ENCODE assay signal across 9 mouse cellular contexts in genomic region chr11:120307566-120308430, GRCm38 (mm10). TPM values are rescaled to one million over a fixed set of nuclear protein-coding genes. Genes with fewer than 3 reads are reported as not detected.
DNase-seq lines count a peak whose midpoint lies in the region; ATAC-seq and TF ChIP-seq lines count a peak whose summit lies in the region.
"Had no signal": no experiment of that assay in that cellular context is flagged by ENCODE, and none has a peak within 500 bp of the region (broad histone marks: within the 10 kb centered on the region; RNA-seq: fewer than 3 reads in every experiment).

No protein-coding gene starts in this region.

- peaks cover 16 to 21% of the 10 kb centered on the region in 2 experiments for H3K4me1 ChIP-seq in CH12.LX (ENCODE audit: control insufficient read depth in 1 of 2, insufficient read depth in 2 of 2)
- peaks cover 54% of the 10 kb centered on the region for H3K4me1 ChIP-seq in forebrain, embryonic 15.5 days
- H3K4me1 ChIP-seq in lung, embryonic 15.5 days: peaks cover 64% of the 10 kb centered on the region

- no peak overlapping the region for H3K4me3 ChIP-seq in CH12.LX (replicated peaks in 1 of 3; ENCODE audit: low read depth in 2 of 3, low read length in 2 of 3, poor library complexity in 1 of 3)
- H3K4me3 ChIP-seq in forebrain, embryonic 15.5 days: no peak overlapping the region
- H3K4me3 ChIP-seq in layer of hippocampus, adult 2 months: no peak overlapping the region
- H3K4me3 ChIP-seq in lung, embryonic 15.5 days: no peak overlapping the region

- no peak for ATAC-seq in forebrain, embryonic 15.5 days (replicated peaks)
- no peak for ATAC-seq in lung, embryonic 15.5 days (ENCODE audit: borderline replicate concordance, extremely low read depth, low FRiP score, low TSS enrichment)

- no peaks in the 10 kb centered on the region for H3K36me3 ChIP-seq in CH12.LX (replicated peaks in 1 of 2; ENCODE audit: control insufficient read depth in 1 of 2, insufficient read depth in 1 of 2, low read length in 1 of 2)
- H3K36me3 ChIP-seq in forebrain, embryonic 15.5 days: no peaks in the 10 kb centered on the region
- H3K36me3 ChIP-seq in lung, embryonic 15.5 days: no peaks in the 10 kb centered on the region

- peak; percentile 85 for DNase-seq in CH12.LX (ENCODE audit: extremely low read depth)
- peak; percentile 58 for DNase-seq in c-Kit-negative CD71-positive TER-119-positive erythroid progenitor cells, embryonic 14.5 days (ENCODE audit: low read depth, low spot score)
- peak; percentile 95 to 99 for DNase-seq in heart, postnatal 36 days
- DNase-seq in layer of hippocampus, adult 2 months (ENCODE audit: low spot score in 2 of 2): peak; percentile 93 to 100
- DNase-seq in ovary, postnatal 14 days (ENCODE audit: low spot score): peak; percentile 96
- peak; percentile 81 to 93 for DNase-seq in thymus, postnatal 10 days (ENCODE audit: low spot score in 2 of 2)

- H3K79me2 ChIP-seq in CH12.LX (replicated peaks; ENCODE audit: control insufficient read depth, extremely low read depth, insufficient read depth, poor library complexity, severe bottlenecking): no peaks in the 10 kb centered on the region

- in situ Hi-C loops in CH12.LX (cut with MboI; ENCODE audit: low pct_ligation_motif_present, low pct_unique_long_range_greater_than_20kb, low sequenced_read_pairs): loop anchor here (5.0 kb wide), 1 partner anchor 295 kb away; no protein-coding TSS in a partner anchor

- 6% methylated on average over 19 of the region's 19 CpGs for WGBS in forebrain, embryonic 15.5 days
- WGBS in lung, embryonic 15.5 days: 5% methylated on average over 19 of the region's 19 CpGs

- dilution Hi-C loops in CH12.LX (cut with MboI; ENCODE audit: extremely low pct_ligation_motif_present, extremely low pct_unique_long_range_greater_than_20kb, low sequenced_read_pairs): no loop called here

- TF ChIP-seq EP300 in CH12.LX (IDR thresholded peaks at IDR 0.05; ENCODE audit: low read length): no peak

- TF ChIP-seq POLR2A in CH12.LX (IDR thresholded peaks at IDR 0.05; ENCODE audit: low read depth, low read length): no peak

- no peak overlapping the region for H3K9ac ChIP-seq in CH12.LX (ENCODE audit: insufficient read depth, low read depth)
- H3K9ac ChIP-seq in forebrain, embryonic 15.5 days (replicated peaks): no peak overlapping the region
- H3K9ac ChIP-seq in lung, embryonic 15.5 days: 0 out of 2 replicates have a peak overlapping the region, but pooled peaks have one; percentile 11

- TF ChIP-seq RAD21 in CH12.LX (IDR thresholded peaks at IDR 0.05; ENCODE audit: low read depth, low read length): peak; percentile 95

- no peak overlapping the region for H3K27ac ChIP-seq in CH12.LX (ENCODE audit: insufficient read depth, low read depth)
- H3K27ac ChIP-seq in forebrain, embryonic 15.5 days (replicated peaks): peak overlapping the region; percentile 43
- no peak overlapping the region for H3K27ac ChIP-seq in layer of hippocampus, adult 2 months
- peak overlapping the region; percentile 88 for H3K27ac ChIP-seq in lung, embryonic 15.5 days

- intact Hi-C loops in heart, postnatal 36 days (cut with DNase I): loop anchor here (1.0 to 5.0 kb wide), 4 partner anchors 69 to 196 kb away; no protein-coding TSS in a partner anchor

- H3K9me3 ChIP-seq in CH12.LX (replicated peaks; ENCODE audit: low read length): peaks cover 17% of the 10 kb centered on the region
- no peaks in the 10 kb centered on the region for H3K9me3 ChIP-seq in forebrain, embryonic 15.5 days
- H3K9me3 ChIP-seq in lung, embryonic 15.5 days: no peaks in the 10 kb centered on the region

- no peak overlapping the region for H3K4me2 ChIP-seq in CH12.LX (ENCODE audit: insufficient read depth, low read depth, poor library complexity, severe bottlenecking)
- H3K4me2 ChIP-seq in forebrain, embryonic 15.5 days (replicated peaks): no peak overlapping the region
- H3K4me2 ChIP-seq in lung, embryonic 15.5 days: peak overlapping the region; percentile 31; the same call in 1 of the 2 replicates

- TF ChIP-seq CTCF in CH12.LX (conservative IDR thresholded peaks at IDR 0.05 in 1 of 2, IDR thresholded peaks at IDR 0.05 in 1 of 2; ENCODE audit: low read depth in 2 of 2, low read length in 2 of 2): peak; percentile 65 to 97
- peak; percentile 74 for TF ChIP-seq CTCF in layer of hippocampus, adult 2 months (conservative IDR thresholded peaks at IDR 0.05)

- peaks cover 92% of the 10 kb centered on the region for H3K27me3 ChIP-seq in CH12.LX (replicated peaks)
- H3K27me3 ChIP-seq in forebrain, embryonic 15.5 days: peaks cover 5% of the 10 kb centered on the region; the same call in 1 of the 2 replicates
- peaks cover 14% of the 10 kb centered on the region; the same call in 1 of the 2 replicates for H3K27me3 ChIP-seq in lung, embryonic 15.5 days

TF ChIP-seq in CH12.LX, 34 proteins besides CTCF, POLR2A, EP300 and RAD21:
- TF ChIP-seq MAFK (IDR thresholded peaks at IDR 0.05; ENCODE audit: insufficient replicate concordance, low read length): no peak
- TF ChIP-seq RCOR1 (conservative IDR thresholded peaks at IDR 0.05; ENCODE audit: low read depth, low read length): no peak
- TF ChIP-seq ELF1 (IDR thresholded peaks at IDR 0.05; ENCODE audit: low read depth, low read length): peak; percentile 27; the same call in 1 of the 2 replicates
- peak; percentile 83 for TF ChIP-seq SMC3 (IDR thresholded peaks at IDR 0.05; ENCODE audit: low read depth, low read length)
- no peak for TF ChIP-seq JUND (conservative IDR thresholded peaks at IDR 0.05; ENCODE audit: low read depth, low read length)
- no peak for TF ChIP-seq PAX5 (IDR thresholded peaks at IDR 0.05; ENCODE audit: low read length)
- peak; percentile 29 for TF ChIP-seq ZC3H11A (IDR thresholded peaks at IDR 0.05; ENCODE audit: low read depth, low read length)
- TF ChIP-seq NRF1 (IDR thresholded peaks at IDR 0.05; ENCODE audit: low read depth, low read length): no peak
- 0 out of 2 replicates have a peak, but pooled peaks have one; percentile 38 for TF ChIP-seq E2F4 (IDR thresholded peaks at IDR 0.05; ENCODE audit: insufficient replicate concordance, low read depth, low read length)
- TF ChIP-seq IRF4 (IDR thresholded peaks at IDR 0.05; ENCODE audit: low read depth, low read length): peak; percentile 66; the same call in 1 of the 2 replicates
- TF ChIP-seq SIN3A (IDR thresholded peaks at IDR 0.05; ENCODE audit: low read length): no peak
- TF ChIP-seq MEF2A (IDR thresholded peaks at IDR 0.05; ENCODE audit: borderline replicate concordance, low read depth, low read length): 0 out of 2 replicates have a peak, but pooled peaks have one; percentile 49
- TF ChIP-seq CHD2 (IDR thresholded peaks at IDR 0.05; ENCODE audit: low read length): peak; percentile 86
- no peak for TF ChIP-seq HCFC1 (IDR thresholded peaks at IDR 0.05; ENCODE audit: low read depth, low read length)
- 0 out of 2 replicates have a peak, but pooled peaks have one; percentile 29 for TF ChIP-seq MAX (IDR thresholded peaks at IDR 0.05; ENCODE audit: low read length)
- TF ChIP-seq USF2 (conservative IDR thresholded peaks at IDR 0.05; ENCODE audit: low read depth, low read length): no peak
- TF ChIP-seq UBTF (IDR thresholded peaks at IDR 0.05; ENCODE audit: low read depth, low read length): no peak
- TF ChIP-seq ZMIZ1 (IDR thresholded peaks at IDR 0.05; ENCODE audit: low read depth, low read length): no peak
- TF ChIP-seq TCF12 (IDR thresholded peaks at IDR 0.05; ENCODE audit: low read depth, low read length): peak; percentile 20; the same call in 1 of the 2 replicates
- no peak for TF ChIP-seq MXI1 (IDR thresholded peaks at IDR 0.05; ENCODE audit: low read depth, low read length)

RNA-seq across cellular contexts. Expression of gene Actg1, which starts 40.5 kb away (rescaled TPM):
- 1,832 and 2,176 TPM in 2 replicates for total RNA-seq in CH12.LX (2012; rRNA removed)
- 2,424 and 2,484 TPM in 2 replicates for total RNA-seq in CH12.LX (2014; rRNA removed)
- polyA plus RNA-seq in CH12.LX (2012; ENCODE audit: insufficient read length, low read depth): 3,554 and 4,362 TPM in 2 replicates
- polyA plus RNA-seq in forebrain, embryonic 15.5 days (2015; fragmentation: Nextera tagmentation; extraction: Ambion mirVana): 3,835 and 3,917 TPM in 2 replicates
- total RNA-seq in heart, postnatal 36 days (2021): 100 to 1,000 TPM; 218 to 338 TPM
- 1,000 to 10,000 TPM; 1,285 to 1,295 TPM for total RNA-seq in layer of hippocampus, adult 2 months (2021)
- 2,618 and 2,638 TPM in 2 replicates for polyA plus RNA-seq in lung, embryonic 15.5 days (2015; fragmentation: Nextera tagmentation; extraction: Ambion mirVana)

RNA-seq across cellular contexts. Expression of gene Fscn2, which starts 53.5 kb away (rescaled TPM):
- 0.25 TPM in 1 of 2 replicates, not detected in the other for total RNA-seq in CH12.LX (2012; rRNA removed)
- total RNA-seq in CH12.LX (2014; rRNA removed): not detected in 2 replicates
- not detected in 2 replicates for polyA plus RNA-seq in CH12.LX (2012; ENCODE audit: insufficient read length, low read depth)
- 0.97 and 1.3 TPM in 2 replicates for polyA plus RNA-seq in forebrain, embryonic 15.5 days (2015; fragmentation: Nextera tagmentation; extraction: Ambion mirVana)
- total RNA-seq in heart, postnatal 36 days (2021): not detected
- 1 to 10 TPM in 1 of 2 experiments, under 1 TPM in 1; 0.69 to 1.1 TPM for total RNA-seq in layer of hippocampus, adult 2 months (2021)
- polyA plus RNA-seq in lung, embryonic 15.5 days (2015; fragmentation: Nextera tagmentation; extraction: Ambion mirVana): 0.38 and 0.56 TPM in 2 replicates
- polyA plus RNA-seq: liver, embryonic 16.5 days had no signal

Comparison
In these comparisons a context has a peak if more than half of its experiments do, and no peak if none do; other contexts are left out.
1. H3K27ac ChIP-seq: peak in forebrain, embryonic 15.5 days (single experiment) and lung, embryonic 15.5 days (single experiment); none in CH12.LX (single experiment) and layer of hippocampus, adult 2 months (single experiment).
2. Peak in every context shown above with its lines, with median percentiles within 50 percentile points of each other: DNase-seq.